Mouse (Mus musculus) cortical plate, adult 2 months (tissue): ENCODE results near the gene Scgb1b27. TPM values are rescaled to one million over a fixed set of nuclear protein-coding genes. Genes with fewer than 3 reads are reported as not detected.
"Not testable (repeated sequence)": the region's sequence is repeated elsewhere in the genome, so short reads cannot be mapped to it uniquely, and the experiment has no call there.

Experiments used
- H3K27ac ChIP-seq: fragments of 200-500 bp; 2 replicates; pipeline ENCODE4 v1.5.1; 2012; ENCODE audit warnings: low read length, control low read depth, inconsistent platforms; ENCODE audit not compliant: insufficient read depth
- H3K4me1 ChIP-seq: fragments of 200-500 bp; 2 replicates; pipeline ENCODE4 v1.6.1; 2011; ENCODE audit warnings: low read length; ENCODE audit not compliant: control insufficient read depth, insufficient read depth
- H3K4me3 ChIP-seq: fragments of 200-500 bp; 2 replicates; pipeline ENCODE4 v1.5.1; 2011; ENCODE audit warnings: mild to moderate bottlenecking, low read length, control low read depth; ENCODE audit not compliant: insufficient read depth
- CTCF ChIP-seq: fragments of 200-500 bp; IDR thresholded peaks from 2 replicates; pipeline ENCODE4 v1.5.1; 2011; ENCODE audit warnings: mild to moderate bottlenecking, control low read depth, low read length; ENCODE audit not compliant: insufficient read depth; ENCODE audit errors: extremely low read depth
- POLR2A ChIP-seq: fragments of 200-500 bp; IDR thresholded peaks from 2 replicates; pipeline ENCODE4 v1.6.1; 2011; ENCODE audit warnings: mild to moderate bottlenecking, low read length, control low read depth; ENCODE audit not compliant: insufficient read depth; ENCODE audit errors: extremely low read depth
- polyA plus RNA-seq: library from polyadenylated mRNA; depleted of rRNA; stranded (reverse); fragments of >200 nt; gene quantifications from 2 replicates; pipeline ENCODE4 v1.2.3, GENCODE M21; 2012; rRNA removed

The Scgb1b27 gene
- not detected in 2 replicates for polyA plus RNA-seq

DNA sequence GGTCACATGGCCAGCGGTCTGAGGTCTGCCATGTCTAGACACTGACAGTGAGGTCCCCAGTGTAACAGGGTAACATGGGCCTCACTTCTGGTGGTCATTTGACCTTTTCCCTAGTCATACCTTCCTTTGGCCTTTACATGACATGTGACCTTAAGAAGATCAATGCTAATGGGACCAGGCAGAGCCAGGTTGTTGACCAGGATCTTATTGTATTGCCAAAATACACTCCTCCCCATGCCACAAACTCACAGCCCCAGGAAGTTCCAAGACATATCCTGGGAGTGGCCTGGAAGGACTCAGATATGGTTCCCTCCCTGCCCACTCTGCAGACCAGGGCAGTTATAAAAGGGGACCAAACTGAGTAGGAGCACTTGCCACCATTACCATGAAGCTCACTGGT is at the start of gene Scgb1b27:
Gene Scgb1b27 (plus strand): TSS at position 301 of the 400 bp plus-strand sequence.
- H3K4me1 ChIP-seq, H3K4me3 ChIP-seq, H3K27ac ChIP-seq: not testable (repeated sequence)

DNA sequence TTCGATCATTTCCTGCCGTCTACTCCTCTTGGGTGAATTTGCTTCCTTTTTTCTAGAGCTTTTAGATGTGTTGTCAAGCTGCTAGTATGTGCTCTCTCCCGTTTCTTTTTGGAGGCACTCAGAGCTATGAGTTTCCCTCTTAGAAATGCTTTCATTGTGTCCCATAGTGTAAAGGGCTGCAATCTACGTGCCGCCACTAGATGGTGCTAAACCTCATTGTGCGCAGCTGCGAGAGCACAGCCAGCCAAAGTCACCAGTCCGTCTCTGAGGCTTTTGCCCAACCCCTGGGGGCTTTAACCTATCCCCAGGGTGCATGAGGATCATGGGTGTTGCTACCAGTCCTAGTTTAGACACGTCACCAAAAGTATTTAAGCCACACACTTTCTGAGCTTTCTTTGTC is 39.0 kb upstream of the Scgb1b27 start:
- not testable (repeated sequence) for H3K27ac ChIP-seq, H3K4me1 ChIP-seq, H3K4me3 ChIP-seq

DNA sequence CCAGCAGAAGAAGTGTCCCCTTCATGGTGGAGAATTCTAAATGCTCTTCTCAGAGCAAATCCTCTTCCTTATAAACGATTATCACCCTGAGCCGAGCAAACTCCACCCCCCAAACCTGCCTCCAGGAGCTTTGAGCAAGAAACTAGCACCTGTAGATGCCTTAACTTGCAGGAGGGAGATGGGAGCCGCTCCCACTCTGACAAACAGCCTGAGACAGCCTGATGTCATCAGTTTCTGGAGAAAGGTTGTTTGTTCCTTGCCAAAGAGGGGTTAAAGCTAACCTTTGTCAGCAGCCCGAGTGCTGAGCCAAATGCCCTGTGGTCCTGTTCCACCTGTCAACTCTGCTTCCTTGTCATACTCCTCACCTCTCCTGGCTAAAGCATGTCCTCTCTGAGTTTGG is 7.4 kb upstream of the Scgb1b27 start, which contains the start of gene Scgb2b27:
Gene Scgb2b27 (minus strand): TSS at position 101 of the 400 bp plus-strand sequence.
- no peak within 1 kb of the TSS for H3K27ac ChIP-seq
- TF ChIP-seq POLR2A (no peak), CTCF (no peak)
- no peaks in the 10 kb centered on the region for H3K4me1 ChIP-seq
- H3K4me3 ChIP-seq: no peak within 1 kb of the TSS

DNA sequence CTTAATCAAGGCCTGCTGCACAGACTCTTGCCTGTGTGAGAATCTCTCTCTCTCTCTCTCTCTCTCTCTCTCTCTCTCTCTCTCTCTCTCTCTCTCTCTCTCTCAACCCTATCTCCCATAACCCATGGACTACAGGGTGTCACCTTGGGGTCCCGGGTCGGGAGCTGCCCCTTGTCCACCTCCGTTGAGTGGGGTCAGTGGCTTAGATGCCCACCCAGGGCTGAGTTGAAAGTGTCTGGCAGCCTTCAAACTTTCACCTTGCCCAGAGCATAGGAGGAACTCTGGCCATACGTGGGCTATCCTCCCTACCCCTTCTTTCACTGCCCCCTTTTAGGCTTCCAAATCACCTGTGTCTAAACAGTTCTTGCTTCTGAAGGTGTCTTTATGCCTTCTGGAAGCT is 4.4 kb downstream of the Scgb1b27 start:
- Histone ChIP-seq H3K4me3 (no peak overlapping the region), H3K4me1 (no peaks in the 10 kb centered on the region), H3K27ac (no peak overlapping the region)
- TF ChIP-seq POLR2A (no peak), CTCF (no peak)

DNA sequence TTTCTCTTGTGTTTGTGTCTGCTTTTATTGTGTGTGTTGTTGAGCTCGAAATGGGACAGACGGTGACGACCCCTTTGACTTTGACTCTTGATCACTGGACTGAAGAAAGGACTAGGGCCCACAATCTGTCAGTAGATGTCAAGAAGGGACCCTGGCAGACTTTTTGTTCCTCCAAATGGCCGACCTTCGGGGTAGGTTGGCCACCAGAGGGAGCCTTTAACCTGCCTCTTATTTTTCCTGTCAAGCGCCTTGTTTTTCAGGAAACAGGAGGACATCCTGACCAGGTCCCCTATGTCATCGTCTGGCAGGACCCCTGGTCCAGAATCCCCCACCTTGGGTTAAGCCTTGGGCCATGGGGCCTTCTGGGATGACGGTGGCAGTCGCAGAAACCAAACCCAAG is 5.9 kb downstream of the Scgb1b27 start:
- H3K4me1 ChIP-seq, H3K27ac ChIP-seq, H3K4me3 ChIP-seq: not testable (repeated sequence)

DNA sequence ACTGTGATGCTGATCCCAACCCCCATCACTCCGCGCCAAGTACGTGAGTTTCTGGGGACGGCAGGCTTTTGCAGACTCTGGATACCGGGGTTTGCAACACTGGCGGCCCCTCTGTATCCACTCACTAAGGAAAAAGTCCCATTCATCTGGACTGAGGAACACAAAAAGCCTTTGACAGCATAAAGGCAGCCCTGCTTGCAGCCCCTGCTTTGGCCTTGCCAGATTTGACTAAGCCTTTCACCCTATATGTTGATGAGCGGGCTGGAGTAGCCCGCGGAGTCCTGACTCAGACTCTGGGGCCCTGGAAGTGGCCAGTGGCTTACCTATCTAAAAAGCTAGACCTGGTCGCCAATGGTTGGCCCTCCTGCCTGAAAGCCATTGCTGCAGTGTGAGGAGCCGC is 8.7 kb downstream of the Scgb1b27 start:
- no peaks in the 10 kb centered on the region for H3K4me1 ChIP-seq
- H3K4me3 ChIP-seq: no peak overlapping the region
- TF ChIP-seq CTCF (no peak), POLR2A (no peak)
- H3K27ac ChIP-seq: no peak overlapping the region

DNA sequence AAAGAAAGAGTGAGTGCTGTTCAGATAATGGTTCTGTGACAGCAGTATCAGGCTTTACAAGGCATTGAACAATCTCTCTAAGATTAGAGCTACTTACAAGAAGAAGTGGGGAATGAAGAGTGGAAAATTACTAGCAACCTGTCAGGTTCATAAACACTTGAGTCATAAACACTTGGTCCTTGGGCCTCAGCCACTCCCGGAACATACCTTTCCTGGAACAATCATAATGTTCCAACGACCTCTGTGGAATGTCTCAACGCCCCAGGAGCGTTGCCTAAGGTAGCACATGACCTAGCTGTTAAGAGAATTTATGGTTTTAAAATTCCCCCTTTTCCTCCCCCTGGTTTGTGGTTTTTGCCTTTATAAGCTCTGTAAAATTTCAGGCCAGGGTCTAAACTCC is 13.3 kb downstream of the Scgb1b27 start:
- not testable (repeated sequence) for H3K4me3 ChIP-seq, H3K27ac ChIP-seq, H3K4me1 ChIP-seq

DNA sequence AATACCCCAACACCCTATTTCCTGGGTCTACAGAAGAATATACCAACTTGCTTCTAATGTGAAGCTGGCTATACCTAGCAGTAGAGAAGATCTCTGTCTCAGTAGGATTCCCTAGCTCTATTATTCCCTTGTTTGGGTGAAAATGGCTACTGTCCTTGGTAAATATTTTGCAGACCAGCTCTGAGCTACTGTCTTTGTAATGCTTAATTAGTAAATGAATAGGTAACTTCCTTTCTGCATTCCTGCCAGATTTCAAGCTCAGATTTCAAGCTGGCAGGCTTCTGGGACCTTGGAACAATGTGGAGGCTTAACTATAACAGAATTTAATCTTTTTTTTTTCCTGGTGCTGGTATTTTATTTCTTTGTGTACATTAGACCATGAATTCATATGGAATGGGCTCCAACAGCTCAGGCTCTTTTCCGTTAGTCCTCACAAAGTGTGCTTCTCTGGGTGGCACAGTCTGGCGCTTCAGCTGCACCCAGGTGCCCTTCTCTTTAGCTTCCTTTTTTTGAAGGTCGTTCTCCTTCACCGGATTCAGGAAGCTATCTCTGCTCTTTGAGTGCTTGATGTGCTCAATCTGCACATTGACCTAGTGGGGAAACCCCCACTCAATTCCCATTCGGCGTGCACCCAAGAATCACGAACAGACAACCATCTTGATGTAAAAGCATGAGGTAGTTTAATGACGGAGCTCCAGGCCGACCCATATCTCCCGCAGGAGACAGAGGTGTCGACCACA is 15.0 kb downstream of the Scgb1b27 start:
- not testable (repeated sequence) for H3K4me3 ChIP-seq, H3K4me1 ChIP-seq, H3K27ac ChIP-seq

DNA sequence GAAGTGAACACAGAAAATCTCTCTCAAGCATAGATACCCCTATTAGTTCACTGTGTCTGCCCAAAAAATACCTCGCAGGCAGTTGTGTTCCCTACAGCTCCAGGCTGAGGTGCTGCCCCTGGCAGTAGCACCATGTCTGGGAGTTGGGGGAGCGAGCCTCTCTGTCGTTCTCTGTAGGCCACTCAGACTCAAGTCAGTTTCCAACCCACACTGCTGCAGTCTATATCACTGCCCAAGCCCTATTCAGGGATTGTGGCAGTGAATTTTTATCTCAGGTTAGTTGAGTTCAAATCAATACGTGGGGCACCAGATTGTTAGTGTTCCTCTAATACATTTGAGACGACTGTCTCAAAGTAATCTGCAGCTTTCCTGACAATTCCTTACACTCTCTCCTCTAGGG is 46.8 kb downstream of the Scgb1b27 start:
- not testable (repeated sequence) for H3K4me1 ChIP-seq, H3K4me3 ChIP-seq, H3K27ac ChIP-seq

Other genes with a start within 250 kb of the Scgb1b27 start
- gene Scgb2b26, start 76.4 kb upstream of the Scgb1b27 start, polyA plus RNA-seq: not detected in 2 replicates
- not detected in 2 replicates for gene Scgb2b27, start 7.5 kb upstream of the Scgb1b27 start, polyA plus RNA-seq
- not detected in 2 replicates for gene Scgb1b30, start 73.9 kb downstream of the Scgb1b27 start, polyA plus RNA-seq
- 11.0 and 12.5 TPM in 2 replicates for gene Wtip, start 111.8 kb downstream of the Scgb1b27 start, polyA plus RNA-seq
- gene Uba2, start 148.1 kb downstream of the Scgb1b27 start, polyA plus RNA-seq: 97.3 and 99.8 TPM in 2 replicates
- gene Pdcd2l, start 175.2 kb downstream of the Scgb1b27 start, polyA plus RNA-seq: 28.3 and 30.5 TPM in 2 replicates
- 708 and 714 TPM in 2 replicates for gene Gpi1, start 208.9 kb downstream of the Scgb1b27 start, polyA plus RNA-seq
- not detected in 2 replicates for gene Gm6096, start 229.6 kb downstream of the Scgb1b27 start, polyA plus RNA-seq